Mouse (Mus musculus) embryonic fibroblast, embryonic 13.5 days (primary cell): ENCODE results near the gene Zfp652.

Experiments used
- CTCF ChIP-seq: IDR thresholded peaks from 2 replicates; pipeline ENCODE4 v1.5.1; 2011; ENCODE audit warnings: mild to moderate bottlenecking, control low read depth, low read length, moderate library complexity, borderline replicate concordance; ENCODE audit not compliant: insufficient read depth
- POLR2A ChIP-seq: IDR thresholded peaks from 2 replicates; pipeline ENCODE4 v1.6.1; 2011; ENCODE audit warnings: low read depth, mild to moderate bottlenecking, control low read depth, low read length, moderate library complexity

DNA sequence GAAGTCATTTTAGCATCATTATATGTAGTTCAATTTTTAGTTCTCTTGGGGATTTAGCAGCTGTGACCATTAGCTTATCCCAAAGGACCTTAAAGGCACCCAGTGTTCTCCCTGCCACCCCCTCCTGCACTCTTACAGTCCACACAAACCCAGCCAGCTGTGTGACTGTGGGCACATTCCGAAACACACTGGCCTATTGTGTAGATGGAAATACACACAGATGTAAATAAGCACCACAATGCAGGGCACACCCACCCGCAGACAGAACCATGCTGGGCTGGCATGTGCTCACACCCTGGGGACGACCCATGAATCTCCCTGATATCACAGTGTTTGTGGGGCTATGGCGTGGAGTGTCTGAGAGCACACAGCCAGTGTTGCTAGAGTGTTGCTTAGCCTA is 99.8 kb downstream of the Zfp652 start:
- TF ChIP-seq POLR2A = no peak
- TF ChIP-seq CTCF = no peak
